Mouse (Mus musculus) c-Kit-positive CD71-negative TER-119-negative erythroid progenitor cells, embryonic 14.5 days (primary cell): ENCODE results near the gene Mmel1.

Experiments
- DNase-seq: peaks from one replicate; pipeline ENCODE4 v3.0.0-alpha.2; 2013; ENCODE audit warnings: low read depth

The Mmel1 gene

DNA sequence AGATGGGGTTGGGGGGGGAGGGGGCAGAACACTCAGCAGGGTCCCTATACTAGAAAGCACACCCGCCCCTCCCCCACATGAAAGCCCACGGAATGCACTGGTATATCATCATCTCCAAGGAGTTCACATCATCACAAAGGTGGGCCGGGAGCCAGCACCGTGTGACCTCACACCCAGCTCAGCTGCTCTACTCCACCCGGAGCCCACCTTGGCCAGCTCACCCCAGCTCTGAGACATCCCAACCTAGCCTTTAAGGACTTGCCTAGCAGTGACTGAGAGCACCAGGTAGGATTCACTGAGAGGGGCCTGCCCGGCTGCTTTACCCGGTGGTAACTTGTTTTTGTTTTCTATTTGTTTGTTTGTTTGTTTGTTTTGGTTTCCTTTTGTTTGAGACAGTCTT is at the start of gene Mmel1:
Gene Mmel1 (plus strand): TSS at position 146 of the 400 bp plus-strand sequence.
- DNase-seq: no peak

DNA sequence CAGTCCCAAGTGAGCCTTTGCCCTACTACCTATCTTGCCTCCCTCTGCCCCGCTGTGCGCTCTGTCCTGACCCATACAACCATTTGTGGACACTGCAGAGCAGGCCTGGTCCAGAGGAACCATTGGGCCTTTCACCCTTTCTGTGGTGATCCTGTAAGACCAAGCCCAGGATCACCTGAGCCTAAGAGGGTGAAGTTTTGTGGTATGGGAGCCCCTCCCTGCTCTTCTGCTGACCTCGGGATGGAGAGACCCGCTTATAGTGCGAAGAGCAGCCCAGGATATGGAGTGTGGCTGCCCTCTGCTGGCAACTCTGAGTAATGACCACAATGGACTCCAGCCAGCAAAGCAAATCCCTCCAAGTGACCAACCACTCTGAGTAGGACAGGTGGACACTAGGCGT is 43.7 kb upstream of the Mmel1 start:
- peak; percentile 30 for DNase-seq

DNA sequence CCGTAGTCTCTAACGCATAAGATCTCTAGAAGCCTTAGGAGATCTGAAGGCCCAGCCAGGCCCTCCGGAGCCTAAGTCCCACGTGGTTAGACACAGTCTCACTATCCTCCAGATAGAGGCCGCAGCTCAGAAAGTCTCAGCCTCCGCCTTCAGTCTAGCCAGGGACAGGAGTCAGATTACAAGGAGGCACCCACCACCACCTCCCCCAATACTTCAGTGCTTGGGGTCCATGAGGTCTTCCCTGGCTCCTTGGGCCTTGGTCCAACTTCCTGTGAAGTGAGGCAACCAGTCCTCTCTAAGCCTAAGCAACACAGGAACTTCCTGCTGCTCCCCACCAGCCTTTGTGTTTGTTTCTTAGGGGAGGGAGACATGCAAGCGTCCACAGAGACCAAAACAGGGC is 43.2 kb upstream of the Mmel1 start:
- DNase-seq: no peak

DNA sequence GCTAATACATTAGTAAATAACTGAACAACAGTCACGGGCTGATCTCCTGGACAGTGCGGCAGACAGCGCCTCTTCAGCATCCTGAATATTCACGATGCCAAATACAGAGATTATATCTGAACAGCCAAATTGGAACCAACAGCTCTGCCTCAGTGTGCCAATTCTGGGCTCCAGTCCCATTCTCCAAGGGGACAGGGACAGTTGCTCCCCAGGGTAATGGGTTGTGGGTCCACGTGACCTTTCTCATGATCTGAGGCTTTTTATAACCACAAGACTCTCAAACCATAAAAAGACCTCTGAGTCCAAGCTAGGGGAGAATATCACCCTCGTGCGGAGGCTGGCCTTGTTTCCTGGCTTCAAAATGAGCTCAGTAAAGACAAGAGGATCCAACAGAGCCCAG is 42.2 kb upstream of the Mmel1 start:
- DNase-seq: no peak

DNA sequence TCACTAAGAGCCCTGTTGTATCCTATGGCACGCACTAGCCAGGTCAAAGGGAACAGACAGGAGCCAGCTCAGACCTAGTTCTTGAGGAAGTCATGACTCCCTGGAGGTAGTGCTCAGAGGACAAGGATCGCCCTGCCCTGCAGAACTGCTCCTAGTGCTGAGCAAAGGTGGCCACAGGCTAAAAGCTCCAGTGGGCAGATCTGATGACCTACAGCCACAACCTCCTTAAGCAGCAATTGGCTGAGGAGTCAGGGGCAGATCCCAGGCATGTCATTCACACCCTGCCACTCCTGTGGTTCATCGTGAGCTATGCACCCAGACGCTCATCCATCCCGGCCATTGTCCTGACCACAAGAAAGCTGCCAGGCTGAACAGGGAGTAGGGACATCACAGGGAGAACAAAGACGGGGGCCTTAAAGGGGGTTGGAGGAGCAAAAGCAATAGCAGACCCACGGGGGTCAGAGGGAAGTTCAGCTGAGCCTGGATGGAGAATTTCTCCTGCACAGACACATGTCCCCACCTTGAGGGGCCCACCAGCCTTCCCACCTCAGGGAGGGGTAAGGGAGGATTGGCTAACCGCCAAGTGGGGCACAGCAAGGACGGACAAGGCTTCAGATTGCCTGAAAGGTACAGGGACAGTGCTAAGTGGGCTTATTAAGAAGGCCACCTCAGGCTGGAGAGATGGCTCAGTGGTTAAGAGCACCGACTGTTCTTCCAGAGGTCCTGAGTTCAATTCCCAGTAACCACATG is 41.3 kb upstream of the Mmel1 start:
- no peak for DNase-seq

GRCm38 (mm10) chr4:154831915-154832573 is 37.3 kb upstream of the Mmel1 start:
- DNase-seq: no peak

DNA sequence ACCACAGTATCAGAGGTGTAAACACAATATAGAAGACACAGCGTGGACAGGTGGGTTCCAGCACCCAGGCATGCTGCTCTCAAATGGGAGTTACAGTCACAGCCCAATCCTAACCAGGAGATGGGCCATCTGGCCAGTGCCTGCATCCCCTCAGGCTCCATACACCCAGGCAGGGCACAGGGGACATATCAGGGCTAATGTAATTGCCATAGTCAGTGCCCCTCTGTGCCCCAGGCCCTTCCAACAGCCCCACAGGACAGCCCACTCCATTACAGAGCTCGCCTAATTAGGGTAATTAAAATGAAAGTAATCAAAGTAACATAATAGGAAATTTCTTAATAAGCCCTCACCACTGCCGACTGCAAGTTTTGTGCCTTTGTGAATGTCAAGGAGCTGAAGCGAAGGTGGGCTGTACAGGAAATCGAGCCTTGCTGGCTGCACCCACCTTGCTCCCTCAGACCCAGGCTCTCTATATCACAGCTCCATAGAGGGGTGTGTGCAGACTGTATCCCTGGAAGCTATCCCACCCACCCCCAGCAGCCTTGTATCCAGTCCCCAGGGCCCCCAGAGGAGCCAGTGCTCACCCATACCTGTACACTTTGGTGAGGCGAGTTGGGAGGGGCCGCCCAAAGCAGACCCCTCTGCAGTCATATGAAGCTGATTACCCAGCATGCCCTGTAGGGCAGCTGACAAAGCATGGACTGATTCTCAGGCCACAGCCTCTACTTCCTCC is 33.0 kb upstream of the Mmel1 start:
- no peak for DNase-seq

GRCm38 (mm10) chr4:154837170-154837569 is 32.2 kb upstream of the Mmel1 start, which contains the start of gene Ttc34:
Gene Ttc34, plus strand, starts transcription at chr4:154837459.
- DNase-seq: peak; percentile 65

DNA sequence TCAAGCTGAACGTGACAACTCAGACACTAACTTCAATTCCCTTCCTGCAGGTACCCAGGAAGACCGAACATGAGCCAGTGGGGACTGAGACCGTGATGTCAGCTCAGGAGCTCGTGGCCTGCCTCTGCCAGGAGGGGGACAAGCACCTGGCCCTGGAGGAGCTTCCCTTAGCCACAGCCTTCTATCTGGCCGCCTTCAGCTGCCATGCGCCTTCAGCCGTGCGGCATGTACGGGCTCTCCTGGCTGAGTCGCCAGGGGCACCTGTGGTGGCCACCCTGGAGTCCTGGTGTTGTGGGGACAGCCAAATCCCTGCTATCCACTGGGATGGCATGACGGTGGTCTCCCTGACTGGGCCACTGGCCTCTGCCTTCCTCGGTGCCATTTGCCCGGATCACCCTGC is 30.6 kb upstream of the Mmel1 start:
- no peak for DNase-seq

GRCm38 (mm10) chr4:154839406-154839805 is 30.0 kb upstream of the Mmel1 start:
- DNase-seq: peak; percentile 30

DNA sequence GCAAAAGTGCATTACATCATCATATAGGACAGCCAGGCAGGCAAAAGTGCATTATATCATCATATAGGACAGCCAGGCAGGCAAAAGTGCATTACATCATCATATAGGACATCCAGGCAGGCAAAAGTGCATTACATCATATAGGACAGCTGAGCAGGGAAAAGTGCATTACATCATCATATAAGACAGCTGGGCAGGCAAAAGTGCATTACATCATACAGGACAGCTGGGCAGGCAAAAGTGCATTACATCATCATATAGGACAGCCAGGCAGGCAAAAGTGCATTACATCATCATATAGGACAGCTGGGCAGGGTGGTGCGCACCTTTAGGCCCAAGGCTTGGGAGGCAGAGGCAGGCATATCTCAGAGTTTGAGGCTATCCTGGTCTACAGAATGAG is 16.7 kb upstream of the Mmel1 start:
- DNase-seq: no peak

- no peak for DNase-seq
Measured at GRCm38 (mm10) chr4:154853881-154854280, 15.5 kb upstream of the Mmel1 start.

DNA sequence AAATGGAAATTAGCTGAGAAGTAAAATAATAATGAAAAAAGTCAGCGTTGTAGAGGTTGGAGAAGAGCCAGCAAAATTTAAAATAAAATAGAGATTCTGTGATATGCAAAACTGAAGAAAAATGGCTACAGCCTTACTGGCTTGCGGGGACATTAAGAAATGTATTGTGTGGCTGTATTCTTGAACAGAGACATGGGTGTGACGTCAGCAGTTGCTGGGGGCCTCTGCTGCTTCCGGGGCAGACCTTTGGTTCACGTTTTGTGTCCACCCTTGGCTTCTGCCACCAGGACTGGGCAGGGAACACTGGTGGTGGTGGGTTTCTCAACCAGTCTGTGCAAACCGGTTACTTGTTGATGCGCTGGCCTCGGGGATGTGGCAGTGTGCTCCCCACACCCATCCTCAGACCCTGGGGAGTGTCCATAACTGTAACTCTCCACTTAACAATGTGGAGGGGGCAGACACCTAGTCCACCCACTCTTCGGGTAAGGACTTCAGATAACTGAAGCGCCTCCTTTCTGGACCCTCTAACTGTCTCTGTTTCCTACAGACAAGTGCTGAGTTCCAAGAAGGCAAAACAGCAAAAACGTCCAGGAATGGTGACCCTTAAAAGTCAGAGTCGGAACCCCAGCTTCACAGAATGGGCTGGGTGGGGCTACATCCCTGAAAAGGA is 14.6 kb upstream of the Mmel1 start:
- DNase-seq: no peak

GRCm38 (mm10) chr4:154855721-154856479 is 13.5 kb upstream of the Mmel1 start:
- DNase-seq: peak; percentile 36

- DNase-seq: no peak
Measured at GRCm38 (mm10) chr4:154856480-154856837, 12.9 kb upstream of the Mmel1 start.

- DNase-seq: no peak
Measured at GRCm38 (mm10) chr4:154856882-154857281, 12.5 kb upstream of the Mmel1 start.

DNA sequence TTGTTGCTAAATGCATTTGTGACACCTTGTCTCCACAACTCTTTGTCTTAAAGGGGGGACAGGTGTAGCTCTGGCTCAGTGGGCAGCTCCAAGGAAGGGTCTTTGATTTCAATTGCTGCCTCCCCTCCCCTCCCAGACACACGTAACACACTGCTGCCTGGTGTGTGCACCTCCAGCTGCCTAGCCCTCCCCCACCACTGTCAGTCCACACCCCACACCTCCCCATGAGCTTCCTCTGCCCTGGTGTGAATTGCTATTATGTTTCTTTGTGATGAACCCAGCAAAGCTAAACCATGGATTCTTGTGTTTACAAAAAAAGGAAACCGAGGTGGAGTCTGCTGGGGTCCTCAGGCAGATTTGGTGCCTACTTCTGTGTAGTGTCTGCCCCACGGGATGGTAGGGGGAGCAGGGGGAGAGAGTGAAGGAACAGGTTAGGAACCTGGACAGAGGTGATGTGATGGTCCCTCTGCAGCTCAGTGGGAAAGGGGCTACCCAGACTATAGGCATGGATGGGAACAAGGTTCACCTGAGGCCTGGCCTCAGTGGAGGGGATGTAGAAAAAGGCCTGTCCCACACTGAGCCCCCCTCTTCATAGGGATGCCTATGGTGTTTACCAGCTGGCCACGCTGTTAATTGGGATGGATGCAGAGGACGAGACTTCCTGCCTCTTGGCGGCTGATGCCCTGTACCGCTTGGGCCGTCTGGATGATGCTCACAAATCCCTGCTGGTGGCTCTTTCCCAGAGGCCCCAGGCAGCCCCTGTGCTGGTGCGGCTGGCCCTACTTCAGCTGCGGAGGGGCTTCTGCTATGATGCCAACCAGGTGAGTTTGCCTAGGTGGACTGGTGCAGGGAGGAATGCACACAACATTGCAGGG is 11.8 kb upstream of the Mmel1 start:
- no peak for DNase-seq

- DNase-seq: no peak
Measured at GRCm38 (mm10) chr4:154858601-154859000, 10.8 kb upstream of the Mmel1 start.

DNA sequence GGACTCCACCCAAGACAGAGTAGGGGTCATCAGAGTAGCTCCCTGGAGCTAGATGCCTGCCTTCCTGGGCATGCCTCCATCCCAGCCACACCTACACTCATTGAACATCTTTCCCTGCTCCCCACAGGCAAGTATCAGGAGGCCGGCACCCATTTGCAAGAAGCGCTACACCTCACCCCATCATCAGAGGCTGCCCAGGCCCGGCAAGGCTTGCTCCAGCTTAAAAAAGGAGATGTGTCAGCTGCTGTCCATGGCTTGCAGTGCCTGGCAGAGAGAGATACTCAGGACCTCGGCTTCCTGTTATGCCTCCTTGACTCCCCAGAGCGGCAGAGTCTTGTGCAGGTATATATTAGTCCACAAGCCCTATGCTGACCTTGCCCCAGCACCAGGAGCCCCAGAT is 7.4 kb upstream of the Mmel1 start:
- DNase-seq: no peak

DNA sequence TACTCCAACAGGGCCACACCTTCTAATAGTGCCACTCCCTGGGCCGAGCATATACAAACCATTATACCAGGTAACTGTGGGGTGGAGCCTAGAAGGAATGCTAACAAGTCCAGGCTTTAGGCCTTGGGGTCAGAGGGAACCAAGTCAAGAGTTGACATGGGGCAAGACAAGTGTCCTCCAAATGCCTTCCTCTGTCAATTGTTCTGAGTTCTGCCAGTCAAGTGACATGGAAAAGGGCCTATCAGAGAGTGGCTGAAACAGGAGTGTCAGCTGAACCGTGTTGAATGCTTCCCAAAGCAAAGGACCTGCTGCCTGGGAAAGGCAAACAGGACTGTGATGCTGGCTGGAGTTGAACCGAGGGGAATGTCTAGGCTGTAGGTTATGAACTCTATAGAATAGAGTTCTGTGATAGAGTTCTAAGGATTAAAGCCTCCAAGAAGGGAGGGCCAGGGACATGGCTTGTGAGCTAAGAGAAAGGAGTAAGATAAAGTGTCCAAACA is 5.9 kb upstream of the Mmel1 start:
- no peak for DNase-seq
